Mouse (Mus musculus) stomach, postnatal 0 days (tissue): ENCODE results near the gene Cln3.

Experiments
- CTCF ChIP-seq: IDR thresholded peaks from 2 replicates; pipeline ENCODE4 v1.5.1; 2016; ENCODE audit warnings: antibody characterized with exemption, low read depth, mild to moderate bottlenecking, moderate library complexity
- EP300 ChIP-seq: optimal IDR thresholded peaks from 2 replicates; pipeline ENCODE3; 2016; ENCODE audit warnings: antibody characterized with exemption

- TF ChIP-seq CTCF: no peak
- no peak for TF ChIP-seq EP300
Observed at GRCm38 (mm10) chr7:126607064-126607463, 21.4 kb upstream of the Cln3 start.
